Mouse (Mus musculus): ENCODE results near the gene Fdxacb1.

Fdxacb1 gene

GRCm38 (mm10) chr9:50768107-50769002 lies at the start of gene Fdxacb1:
Gene Fdxacb1 (plus strand): TSS chr9:50768236.
- in situ Hi-C loops (cut with MboI, MseI) = loop anchor here (25.0 kb wide), 1 partner anchor 1706 kb away; the partner anchor contains the start of gene Zw10

- in situ Hi-C loops (cut with MboI, MseI) = no loop called here
Measured at GRCm38 (mm10) chr9:50718878-50719277, 49.2 kb upstream of the Fdxacb1 start.

- in situ Hi-C loops (cut with MboI, MseI) = no loop called here
Measured at GRCm38 (mm10) chr9:50721061-50721460, 47.0 kb upstream of the Fdxacb1 start.

- in situ Hi-C loops (cut with MboI, MseI) = no loop called here
Measured at GRCm38 (mm10) chr9:50722451-50722911, 45.6 kb upstream of the Fdxacb1 start.

GRCm38 (mm10) chr9:50723406-50723805 lies 44.6 kb upstream of the Fdxacb1 start:
- in situ Hi-C loops (cut with MboI, MseI) = no loop called here

- in situ Hi-C loops (cut with MboI, MseI) = no loop called here
Measured at GRCm38 (mm10) chr9:50724147-50724546, 43.9 kb upstream of the Fdxacb1 start.

- in situ Hi-C loops (cut with MboI, MseI) = no loop called here
Measured at GRCm38 (mm10) chr9:50724661-50725330, 43.2 kb upstream of the Fdxacb1 start.

- in situ Hi-C loops (cut with MboI, MseI) = no loop called here
Measured at GRCm38 (mm10) chr9:50725921-50726590, 42.0 kb upstream of the Fdxacb1 start.

GRCm38 (mm10) chr9:50727171-50727924 lies 40.7 kb upstream of the Fdxacb1 start:
- in situ Hi-C loops (cut with MboI, MseI) = no loop called here

GRCm38 (mm10) chr9:50727925-50728651 lies 39.9 kb upstream of the Fdxacb1 start:
- in situ Hi-C loops (cut with MboI, MseI) = no loop called here

GRCm38 (mm10) chr9:50729600-50729999 lies 38.4 kb upstream of the Fdxacb1 start:
- in situ Hi-C loops (cut with MboI, MseI) = no loop called here

- in situ Hi-C loops (cut with MboI, MseI) = loop anchor here (5.0 kb wide), 1 partner anchor 35 kb away; no protein-coding TSS in a partner anchor
Measured at GRCm38 (mm10) chr9:50732560-50732959, 35.5 kb upstream of the Fdxacb1 start.

GRCm38 (mm10) chr9:50734989-50735388 lies 33.0 kb upstream of the Fdxacb1 start:
- in situ Hi-C loops (cut with MboI, MseI) = loop anchor here (5.0 kb wide), 1 partner anchor 38 kb away; no protein-coding TSS in a partner anchor

GRCm38 (mm10) chr9:50738914-50739870 lies 28.8 kb upstream of the Fdxacb1 start, which contains the start of gene Dixdc1:
Gene Dixdc1 (minus strand): TSS chr9:50739517.
- in situ Hi-C loops (cut with MboI, MseI) = no loop called here

GRCm38 (mm10) chr9:50740867-50741784 lies 26.9 kb upstream of the Fdxacb1 start:
- in situ Hi-C loops (cut with MboI, MseI) = no loop called here

GRCm38 (mm10) chr9:50742261-50742660 lies 25.8 kb upstream of the Fdxacb1 start:
- in situ Hi-C loops (cut with MboI, MseI) = no loop called here

- in situ Hi-C loops (cut with MboI, MseI) = no loop called here
Measured at GRCm38 (mm10) chr9:50742744-50743143, 25.3 kb upstream of the Fdxacb1 start.

- in situ Hi-C loops (cut with MboI, MseI) = no loop called here
Measured at GRCm38 (mm10) chr9:50745806-50746205, 22.2 kb upstream of the Fdxacb1 start.
